Mouse (Mus musculus): Measurements from ENCODE around the gene Slc9a6.

Slc9a6 gene

GRCm38 (mm10) chrX:56667296-56667695 is 57.7 kb downstream of the Slc9a6 start:
- no peak for DNase-seq

DNA sequence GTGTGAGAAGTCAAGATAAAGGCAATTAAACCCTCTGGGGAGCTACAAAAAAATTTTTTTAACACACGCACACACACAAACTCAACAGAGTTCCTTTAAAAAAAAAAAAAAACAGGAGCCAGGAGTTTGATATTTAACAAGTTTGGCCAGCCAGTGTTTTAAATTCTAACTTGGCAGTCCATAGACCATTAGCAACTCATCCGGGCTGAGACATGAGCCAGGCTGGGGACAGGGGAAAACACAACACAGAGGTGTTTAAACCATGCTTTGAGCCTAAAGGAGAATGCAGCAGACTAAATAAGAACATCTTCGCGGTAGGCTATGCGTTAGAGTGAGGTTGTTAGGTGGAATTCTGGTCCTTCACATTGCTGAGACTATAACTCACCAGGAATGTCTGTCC is 58.5 kb downstream of the Slc9a6 start:
- DNase-seq = no peak

- DNase-seq = no peak
Measured at GRCm38 (mm10) chrX:56668501-56668900, 58.9 kb downstream of the Slc9a6 start.

GRCm38 (mm10) chrX:56675556-56675955 is 66.0 kb downstream of the Slc9a6 start:
- DNase-seq = no peak

DNA sequence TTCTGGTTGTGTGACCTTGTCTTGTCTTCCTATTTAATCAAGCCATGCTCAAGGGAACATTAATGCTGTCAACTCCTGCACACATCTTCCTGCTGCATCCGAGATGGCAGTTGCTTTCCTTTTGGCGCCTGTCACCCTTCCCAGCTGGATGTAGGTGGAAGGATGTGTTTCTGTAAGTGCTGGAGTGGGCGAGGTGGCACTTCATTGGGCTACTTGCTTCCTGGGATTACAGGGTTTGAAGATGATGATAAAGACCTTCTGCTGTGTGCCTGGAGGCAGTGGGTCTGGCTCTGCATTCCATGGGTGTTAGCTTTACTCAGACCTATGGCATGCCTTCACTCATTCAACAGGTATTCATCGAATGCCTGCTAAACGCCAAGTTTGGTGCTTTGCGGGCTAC is 68.2 kb downstream of the Slc9a6 start:
- no peak for DNase-seq

- no peak for DNase-seq
Measured at GRCm38 (mm10) chrX:56679066-56679465, 69.5 kb downstream of the Slc9a6 start.

- no peak for DNase-seq
Measured at GRCm38 (mm10) chrX:56682156-56682720, 72.7 kb downstream of the Slc9a6 start.

DNA sequence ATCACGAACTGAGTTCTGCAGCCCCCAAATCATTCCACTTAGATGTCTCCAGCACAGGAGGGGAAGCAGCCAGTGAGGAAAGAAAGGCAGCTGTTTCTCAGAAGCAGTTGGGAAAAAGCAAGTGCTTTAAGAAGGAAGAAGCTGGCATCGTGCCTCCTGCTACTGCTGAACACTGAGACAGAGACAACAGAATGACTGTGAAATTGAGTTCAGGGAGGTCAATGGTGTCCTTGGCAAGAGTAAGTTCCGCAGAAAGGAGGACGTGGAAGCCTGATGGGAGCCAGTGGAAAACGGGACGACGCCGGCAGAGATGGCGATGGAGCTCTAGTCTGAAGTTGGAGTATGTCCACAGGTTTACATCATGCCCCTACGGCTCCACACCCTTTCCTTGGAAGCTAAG is 74.0 kb downstream of the Slc9a6 start:
- DNase-seq = no peak

DNA sequence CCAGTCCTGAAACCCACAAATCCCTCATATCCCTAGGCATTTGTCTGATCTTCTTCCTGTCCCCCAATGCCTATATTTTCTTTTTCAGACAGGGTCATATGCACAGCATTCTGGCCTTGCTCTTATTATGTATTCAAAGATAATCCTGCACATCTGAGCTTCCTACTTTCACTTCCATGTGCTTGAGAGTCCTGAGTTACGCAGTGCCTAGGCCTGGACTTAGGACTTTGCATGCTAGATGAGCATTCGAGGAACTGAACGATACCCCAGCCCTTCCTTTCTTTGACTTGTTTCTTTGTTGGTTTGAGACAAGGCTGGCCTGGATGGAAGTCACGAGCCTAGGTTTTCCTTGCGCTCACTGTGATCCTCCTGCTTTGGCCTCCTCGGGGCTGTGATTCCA is 83.0 kb downstream of the Slc9a6 start:
- no peak for DNase-seq

- no peak for DNase-seq
Measured at GRCm38 (mm10) chrX:56694539-56694938, 85.0 kb downstream of the Slc9a6 start.

- no peak for DNase-seq
Measured at GRCm38 (mm10) chrX:56697199-56697780, 87.7 kb downstream of the Slc9a6 start.

GRCm38 (mm10) chrX:56697886-56698285 is 88.3 kb downstream of the Slc9a6 start:
- no peak for DNase-seq

- DNase-seq = no peak
Measured at GRCm38 (mm10) chrX:56701261-56701660, 91.7 kb downstream of the Slc9a6 start.

GRCm38 (mm10) chrX:56703965-56704562 is 94.5 kb downstream of the Slc9a6 start:
- no peak for DNase-seq

DNA sequence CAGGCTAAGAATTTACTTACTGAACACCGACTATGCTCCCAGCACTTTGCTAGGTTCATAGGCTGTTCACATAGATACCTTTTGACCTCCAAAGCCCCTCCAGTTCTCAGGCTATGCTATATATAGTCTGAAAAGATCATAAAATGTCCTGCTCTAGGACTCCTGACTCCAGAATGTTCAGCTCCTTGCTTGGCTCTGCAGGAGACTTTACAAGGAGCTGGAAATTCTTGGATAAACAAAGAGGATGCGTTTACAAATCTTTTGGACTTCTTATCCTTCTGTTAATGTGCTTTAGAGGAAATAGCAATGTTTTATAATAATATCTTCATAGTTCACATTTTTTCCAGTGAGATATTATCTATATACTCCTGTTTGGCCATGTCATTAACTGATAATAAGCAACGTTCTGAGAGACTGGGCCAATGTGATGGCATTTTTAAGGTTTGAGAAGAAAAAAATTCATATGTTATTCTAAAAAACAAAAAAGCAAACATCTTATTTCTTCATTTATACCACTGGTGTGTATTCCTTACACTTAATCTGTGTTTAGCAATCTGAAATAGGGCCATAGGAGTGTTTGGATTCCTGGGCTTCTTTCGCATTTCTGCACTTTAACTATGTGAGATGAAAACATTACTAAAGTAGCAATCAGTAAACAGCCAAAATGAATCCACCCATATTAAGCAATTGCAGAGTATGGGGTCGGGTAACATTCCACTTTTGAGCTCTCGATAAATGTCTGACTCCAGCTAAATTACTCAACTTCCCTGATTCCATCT is 99.2 kb downstream of the Slc9a6 start:
- no peak for DNase-seq

DNA sequence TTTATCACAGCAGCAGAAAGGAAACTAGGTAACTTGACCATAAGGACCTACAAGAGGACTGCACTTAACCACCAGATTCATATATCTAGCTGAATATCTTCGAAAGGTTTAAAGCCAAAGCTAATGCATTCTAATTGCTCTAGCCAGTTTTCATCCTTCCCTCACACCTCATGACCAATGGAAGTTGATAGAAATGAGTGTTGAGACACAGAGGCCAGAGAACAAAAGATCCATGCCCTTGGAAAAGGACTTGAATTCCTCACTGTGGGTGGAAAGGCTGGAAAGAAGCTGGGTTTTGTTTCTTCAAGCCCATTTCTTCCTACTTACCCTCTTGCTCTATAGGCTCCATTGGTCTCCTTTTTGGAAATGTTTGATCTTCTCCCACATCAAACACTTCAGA is 101.0 kb downstream of the Slc9a6 start:
- no peak for DNase-seq

DNA sequence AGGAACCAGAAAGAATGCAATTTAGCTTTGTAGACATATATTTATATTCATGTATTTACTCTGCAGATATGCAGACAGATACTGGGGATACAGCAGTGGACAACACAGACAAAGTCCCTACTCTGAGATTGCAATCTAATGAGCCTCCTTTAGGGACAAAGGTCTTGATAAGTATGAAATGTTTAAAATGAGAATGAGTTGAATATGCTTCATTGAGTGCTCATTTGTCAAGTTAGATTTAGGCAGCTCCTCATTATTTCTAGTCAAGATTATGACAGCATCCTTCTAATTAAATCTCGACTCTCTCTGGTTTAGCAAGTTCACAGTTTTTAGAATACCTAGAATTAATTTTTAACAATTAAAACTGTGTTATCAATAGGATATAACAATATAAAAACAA is 103.1 kb downstream of the Slc9a6 start:
- peak; percentile 69 for DNase-seq
